Mouse (Mus musculus) megakaryocyte progenitor cell, adult 5-6 weeks (primary cell): ENCODE data around the gene Kremen2. TPM values are rescaled to one million over a fixed set of nuclear protein-coding genes. Genes with fewer than 3 reads are reported as not detected.
"Not testable (repeated sequence)": the region's sequence is repeated elsewhere in the genome, so short reads cannot be mapped to it uniquely, and the experiment has no call there.

ENCODE experiments used
- ATAC-seq: replicated peaks from 2 replicates; pipeline ENCODE4 v1.8.0; 2016; ENCODE audit warnings: mild to moderate bottlenecking, moderate TSS enrichment, inconsistent platforms; ENCODE audit not compliant: poor library complexity
- total RNA-seq, 2 experiments: library from RNA; stranded (forward) in 1 of 2; stranded (reverse) in 1 of 2; fragments of 157-497, 149-512 nt in 1 of 2; fragments of 200-1000 nt in 1 of 2; gene quantifications; 2 replicates each; pipeline versions ENCODE4 v1.2.3 to v1.2.4; 2015 to 2017

The Kremen2 gene
- 0.05 TPM in 1 of 2 replicates, not detected in the other for total RNA-seq (2015)
- total RNA-seq (2017) = not detected in 2 replicates

DNA sequence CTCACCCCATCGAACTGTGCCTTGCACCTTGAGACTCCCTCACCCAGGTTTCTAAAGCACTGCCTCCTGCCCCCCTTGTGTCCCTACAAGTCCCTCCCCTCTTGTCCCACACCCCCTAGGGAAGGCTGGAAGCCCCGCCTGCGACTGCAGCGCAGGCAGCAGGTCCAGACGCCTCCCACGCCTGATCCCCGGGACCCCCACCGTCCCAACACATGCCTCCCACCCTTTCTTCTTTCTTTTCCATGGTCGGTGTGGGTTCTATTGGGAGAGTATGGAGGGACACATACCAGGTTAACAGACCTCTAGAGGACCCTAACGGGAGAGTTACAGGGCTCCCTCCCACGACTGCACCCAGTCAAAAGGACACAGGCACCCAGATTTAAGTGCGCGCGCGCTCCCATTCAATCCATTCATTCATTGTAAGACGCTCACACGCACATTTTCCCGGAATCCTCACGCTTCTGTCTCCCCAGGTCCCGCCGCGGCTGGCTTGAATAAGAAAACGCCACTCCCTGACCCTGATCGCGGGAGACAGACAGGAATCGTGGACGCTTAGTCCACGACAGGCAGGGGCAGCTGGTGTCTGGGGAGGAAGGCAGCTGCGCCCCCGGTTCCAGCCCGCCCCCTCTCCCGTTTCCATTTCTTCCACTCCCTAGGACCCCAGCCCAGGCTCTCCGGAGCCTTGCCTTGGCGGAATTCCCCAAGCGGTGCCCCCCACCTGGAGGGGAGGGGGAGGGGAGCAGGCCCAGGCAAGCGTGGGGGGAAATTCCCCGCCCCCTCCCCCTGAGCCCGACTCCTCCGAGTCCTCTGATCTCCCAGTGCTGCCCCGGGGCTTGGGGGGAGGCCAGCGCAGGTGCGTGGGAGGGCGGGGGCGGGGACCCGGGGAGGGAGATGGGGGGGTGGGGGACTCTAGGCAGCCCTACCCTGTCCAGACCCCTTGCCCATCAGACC, at the start of gene Kremen2:
Gene Kremen2 (minus strand): TSS at position 533 of the 951 bp plus-strand sequence.
- no peak for ATAC-seq

DNA sequence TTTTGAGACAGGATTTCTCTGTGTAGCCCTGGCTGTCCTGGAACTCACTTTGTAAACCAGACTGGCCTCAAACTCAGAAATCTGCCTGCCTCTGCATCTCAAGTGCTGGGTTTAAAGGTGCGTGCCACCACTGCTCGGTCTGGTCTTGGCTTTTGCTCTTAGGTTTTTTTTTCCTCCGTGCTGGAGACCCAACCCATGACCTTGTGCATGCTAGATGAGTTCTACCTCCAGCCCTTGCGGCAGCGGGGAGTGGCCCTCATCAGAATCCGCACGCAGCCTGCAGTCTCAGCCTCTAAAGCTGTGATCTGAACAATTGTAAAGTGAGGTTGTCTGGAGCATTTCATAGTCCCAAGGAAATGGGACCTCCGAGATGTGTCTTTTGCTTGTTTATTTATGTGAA, 49.7 kb upstream of the Kremen2 start:
- no peak for ATAC-seq

DNA sequence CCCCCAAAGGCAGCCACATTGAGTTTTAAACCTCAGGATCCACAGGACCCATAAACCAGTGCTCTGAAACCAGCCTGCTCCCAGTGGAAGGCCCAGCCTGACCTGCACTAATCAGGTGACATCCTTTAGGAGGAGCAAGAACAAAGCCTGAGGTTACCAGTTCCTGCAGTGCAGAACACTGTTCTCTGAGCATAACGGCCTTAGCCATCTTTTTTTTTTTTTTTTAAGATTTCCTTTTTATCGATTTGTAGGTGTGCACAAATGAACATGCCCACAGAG, 45.4 kb upstream of the Kremen2 start:
- ATAC-seq = peak; percentile 6; the same call in 1 of the 2 replicates

DNA sequence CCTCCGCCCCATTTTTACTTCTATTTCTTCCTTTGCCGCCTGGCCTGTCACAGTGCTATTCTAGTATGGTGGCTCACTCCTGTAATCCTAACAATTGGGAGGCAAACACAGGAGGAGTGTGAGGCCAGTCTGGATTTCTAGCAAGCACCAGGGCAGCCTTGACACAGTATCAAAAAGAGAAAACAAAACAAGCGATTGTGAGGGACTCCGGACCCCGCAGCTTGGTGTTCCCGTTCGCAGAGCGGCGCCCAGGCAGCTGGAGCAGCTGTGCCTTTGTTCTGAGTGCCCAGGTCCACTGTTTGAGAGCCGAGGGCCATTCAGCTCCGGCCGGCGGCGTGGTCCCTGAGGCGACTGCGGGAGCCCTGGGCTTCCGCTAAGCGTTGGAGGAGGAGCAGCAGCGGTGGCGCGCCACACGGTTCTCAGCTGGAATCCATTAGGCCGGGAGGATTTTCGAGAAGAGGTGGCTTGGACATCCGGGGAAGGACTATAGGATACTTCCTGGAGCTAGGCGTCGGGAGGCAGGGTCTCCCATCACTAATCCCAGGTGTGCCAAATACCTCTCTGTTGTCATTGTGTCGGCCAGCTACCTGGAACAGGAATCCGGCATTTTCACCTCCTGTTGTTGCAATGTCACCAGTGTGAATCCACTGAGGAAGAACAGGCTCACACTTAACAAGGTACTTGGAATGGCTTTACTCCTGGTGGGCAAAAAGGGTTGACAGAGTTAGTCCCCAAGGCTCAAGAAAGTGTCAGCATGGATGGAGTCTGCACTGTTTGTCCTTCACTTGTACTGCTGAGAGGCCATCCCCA, 44.8 kb upstream of the Kremen2 start, which contains the start of gene Srrm2:
Gene Srrm2 (plus strand): TSS at position 264 of the 810 bp plus-strand sequence.
- peak; percentile 70 for ATAC-seq

DNA sequence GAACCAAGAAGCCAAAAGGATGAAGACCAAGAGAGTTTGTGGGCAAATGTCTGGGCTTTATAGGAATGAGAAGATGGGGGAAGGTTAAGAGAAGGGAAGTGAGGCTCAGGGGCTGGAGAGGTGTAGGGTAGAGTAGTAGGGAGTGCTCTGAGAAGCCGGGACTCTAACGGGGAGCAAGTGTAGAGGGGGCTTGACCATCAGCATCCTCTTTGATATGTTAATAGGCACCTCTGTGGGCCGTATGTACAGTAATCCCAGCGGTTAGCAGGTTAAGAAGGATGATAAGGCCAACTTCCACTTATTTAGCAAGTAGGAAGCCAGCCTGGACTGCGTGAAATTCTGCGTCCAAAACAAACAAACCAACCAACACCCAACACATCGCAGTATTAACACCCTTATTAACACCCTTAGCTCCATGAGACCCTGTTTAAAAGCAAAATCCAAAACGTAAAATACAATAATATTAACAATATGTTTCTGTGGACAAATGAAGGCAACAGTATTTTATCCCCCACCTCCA, 44.2 kb upstream of the Kremen2 start:
- no peak for ATAC-seq

DNA sequence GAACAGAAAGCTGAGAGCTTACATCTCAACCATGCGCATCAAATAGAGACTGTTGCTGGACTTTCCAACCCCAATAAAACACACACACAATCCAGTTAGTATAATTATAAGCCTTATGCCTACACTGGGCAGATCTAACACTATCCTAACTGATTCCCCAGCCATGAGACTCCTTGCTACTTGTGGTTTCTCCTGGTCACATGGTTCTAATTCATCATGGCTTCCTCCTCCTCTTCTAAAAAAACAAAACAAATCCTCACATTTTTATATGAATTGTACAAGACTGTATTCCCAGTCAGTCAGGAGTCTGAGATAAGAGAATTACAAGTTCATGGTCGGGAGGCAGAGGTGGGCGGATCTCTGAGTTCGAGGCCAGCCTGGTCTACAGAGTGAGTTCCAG, 43.3 kb upstream of the Kremen2 start:
- no peak for ATAC-seq

DNA sequence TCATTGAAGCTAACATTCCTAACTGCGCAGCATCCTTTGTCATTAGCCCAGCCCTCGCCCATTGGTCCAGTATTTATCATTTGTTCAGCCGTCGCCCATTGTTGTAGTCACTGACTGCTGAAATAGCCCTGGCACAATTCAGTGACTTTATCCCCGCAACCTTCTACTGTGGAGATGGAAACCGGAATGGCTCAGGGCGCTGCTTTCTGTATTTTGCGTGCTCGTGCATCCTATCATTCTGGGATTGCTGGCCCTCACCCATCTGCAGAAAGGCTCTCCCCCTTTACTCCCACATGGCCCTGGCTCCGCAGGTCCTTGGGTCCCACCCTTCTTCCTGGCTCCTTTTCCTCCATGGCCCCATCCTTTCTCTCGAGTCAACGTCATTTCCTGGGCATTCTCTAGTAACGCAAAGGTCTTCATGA, 40.9 kb upstream of the Kremen2 start:
- ATAC-seq = no peak

DNA sequence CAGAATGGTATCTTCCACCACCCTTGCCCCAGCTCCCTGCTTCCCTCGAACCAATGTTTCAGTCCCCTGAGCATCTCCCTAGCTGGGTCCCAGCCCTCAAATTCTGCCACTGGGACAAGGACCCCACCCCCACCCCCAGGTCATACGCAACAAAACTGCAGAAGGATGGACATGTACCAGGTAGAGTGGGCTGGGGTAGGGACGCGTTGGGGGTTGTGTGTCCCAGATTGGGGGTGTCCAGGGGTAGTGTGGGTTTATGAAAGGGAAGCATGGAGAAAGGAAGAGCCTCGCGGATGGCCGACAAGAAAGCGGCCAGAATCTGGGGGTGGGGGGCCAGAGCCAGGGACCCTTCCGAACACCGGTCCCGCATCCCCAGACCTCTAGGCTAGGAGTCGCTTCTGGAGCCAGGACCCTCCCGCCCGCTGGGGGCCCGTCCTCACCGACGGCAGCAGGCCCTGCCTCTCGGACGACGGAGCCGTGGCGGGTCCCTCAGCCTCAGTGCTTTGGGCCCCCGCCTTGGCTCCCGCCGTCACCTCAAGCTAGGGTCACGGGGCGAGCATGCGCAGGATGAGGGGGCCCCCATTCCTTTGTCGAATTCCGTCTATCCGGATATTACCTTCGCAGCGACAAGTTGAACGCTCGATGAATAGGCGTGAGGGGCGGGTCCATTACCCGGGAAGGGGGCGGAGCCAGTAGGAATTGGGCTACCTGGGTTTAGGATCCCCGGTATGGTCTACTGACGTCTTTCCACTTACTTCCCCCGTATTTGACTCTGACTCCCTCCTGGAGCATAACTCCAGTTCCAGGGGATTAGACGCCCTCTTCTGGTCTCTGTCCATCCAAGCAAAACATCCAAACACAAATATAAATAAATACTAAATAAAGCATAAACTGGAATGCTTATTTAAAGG, 40.2 kb upstream of the Kremen2 start, which contains the start of gene Flywch2:
Gene Flywch2 (minus strand): TSS at position 521 of the 911 bp plus-strand sequence.
- peak; percentile 70 for ATAC-seq

DNA sequence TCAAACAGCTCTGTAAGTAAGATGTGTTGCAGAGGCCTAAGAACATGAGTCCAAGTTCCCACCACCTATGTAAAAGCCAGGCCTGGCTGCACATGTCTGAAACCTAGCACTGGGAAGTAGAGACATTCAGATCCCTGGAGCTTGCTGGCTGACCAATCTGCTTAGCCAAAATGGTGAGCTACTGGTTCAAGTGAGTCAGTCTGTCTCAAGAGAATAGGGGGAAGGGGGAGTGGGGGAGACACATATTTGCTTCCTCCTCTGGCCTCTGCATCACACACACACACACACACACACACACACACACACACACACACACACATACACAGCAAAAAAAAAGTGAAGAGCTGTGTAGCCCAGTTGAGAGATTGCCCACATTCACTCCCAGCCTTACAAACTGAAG, 37.7 kb upstream of the Kremen2 start:
- no peak for ATAC-seq

DNA sequence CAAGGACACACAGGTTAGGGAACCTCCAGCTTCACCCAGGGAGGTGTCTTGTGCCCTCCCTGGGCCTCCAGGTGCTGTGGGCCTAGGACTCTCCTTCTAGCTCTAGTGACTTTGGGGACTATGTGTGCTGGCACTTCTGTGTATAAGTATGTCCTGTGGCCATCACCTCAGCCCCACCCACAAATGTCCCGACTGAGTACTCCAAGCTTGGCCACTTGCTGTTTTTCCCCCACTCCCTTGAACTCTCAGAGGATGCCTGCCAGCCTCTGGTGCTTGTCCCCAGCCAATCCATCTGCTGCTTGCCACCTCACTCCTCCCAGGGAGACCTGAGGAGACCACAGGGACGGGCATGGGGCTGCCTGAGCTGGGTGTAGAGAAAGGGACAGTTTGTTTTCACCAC, 32.8 kb upstream of the Kremen2 start:
- ATAC-seq = no peak

DNA sequence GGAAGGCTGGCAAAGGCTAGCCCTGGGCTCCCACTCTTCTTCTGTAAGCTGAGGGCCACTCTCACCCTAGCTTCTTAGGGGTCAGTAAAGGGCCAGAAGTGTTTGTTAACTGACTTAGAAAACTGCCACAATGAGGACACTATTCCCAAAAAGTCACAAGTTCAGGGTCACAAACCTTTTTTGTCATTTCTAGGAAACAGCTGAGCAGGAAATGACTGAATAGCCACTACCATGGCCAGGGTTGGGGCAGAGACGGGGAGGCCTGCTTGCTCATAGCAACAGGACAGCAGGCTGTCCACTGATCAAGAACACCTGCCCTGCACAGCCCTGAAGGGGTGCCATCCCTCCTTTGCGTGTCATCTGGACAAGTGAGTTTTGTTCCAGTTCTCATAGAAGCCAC, 31.5 kb upstream of the Kremen2 start:
- ATAC-seq = no peak

DNA sequence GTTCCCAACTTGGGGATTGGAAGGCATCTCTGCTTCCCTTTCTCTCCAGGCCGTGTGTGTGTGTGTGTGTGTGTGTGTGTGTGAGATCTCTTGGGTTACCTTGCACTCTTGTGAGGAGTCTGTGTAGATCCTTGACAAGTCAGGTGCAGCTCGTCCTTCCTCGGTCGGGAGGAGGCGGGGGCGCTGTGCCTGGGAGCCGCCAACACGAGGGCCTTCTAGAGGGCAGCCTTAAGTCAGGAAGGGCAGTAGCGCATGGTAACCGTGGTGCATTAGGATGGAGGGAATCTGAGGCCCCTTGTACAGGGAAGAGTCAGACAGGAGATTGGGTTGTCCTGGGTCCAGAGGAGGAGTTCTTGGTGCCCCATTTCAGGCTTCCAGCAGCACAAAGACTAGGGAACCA, 30.6 kb upstream of the Kremen2 start:
- no peak for ATAC-seq

DNA sequence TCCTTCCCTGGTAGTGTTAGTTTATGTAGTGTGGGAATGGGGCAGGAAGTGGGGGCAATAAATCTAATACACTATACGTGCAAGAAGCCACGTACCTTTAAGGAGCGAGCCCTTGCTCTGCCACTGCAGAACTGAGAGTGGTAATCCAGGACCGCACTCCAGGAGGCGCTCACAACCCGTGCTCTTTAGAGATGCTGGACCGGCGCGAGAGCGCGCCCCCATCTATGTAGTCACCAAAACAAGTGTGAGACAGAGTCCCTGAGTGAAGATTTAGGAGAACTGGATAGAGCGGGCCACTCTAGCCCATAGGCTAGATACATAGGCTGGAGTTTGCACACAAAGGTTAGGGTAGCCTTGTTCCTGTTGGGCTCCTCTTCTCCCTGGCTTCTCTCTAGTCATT, 28.5 kb upstream of the Kremen2 start:
- ATAC-seq = peak; percentile 75

DNA sequence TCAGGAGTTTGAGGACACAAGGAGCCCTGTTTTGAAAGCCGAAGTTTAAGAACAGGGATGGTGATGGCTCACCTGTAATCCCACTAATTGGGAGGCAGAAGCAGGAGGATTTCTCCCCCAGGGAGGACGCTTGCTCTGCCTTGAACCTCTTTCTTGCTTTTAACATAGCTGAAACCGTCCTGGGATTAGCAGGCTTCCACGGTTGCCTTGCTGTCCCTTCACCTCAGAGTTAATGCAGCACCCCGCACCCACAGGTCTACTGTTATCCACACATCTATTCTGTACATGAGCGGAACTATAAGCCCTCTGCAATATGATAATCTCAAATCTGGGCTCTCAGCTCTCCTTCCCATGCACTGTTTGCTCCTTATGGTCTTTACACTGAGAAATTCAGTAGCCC, 28.0 kb upstream of the Kremen2 start:
- no peak for ATAC-seq

DNA sequence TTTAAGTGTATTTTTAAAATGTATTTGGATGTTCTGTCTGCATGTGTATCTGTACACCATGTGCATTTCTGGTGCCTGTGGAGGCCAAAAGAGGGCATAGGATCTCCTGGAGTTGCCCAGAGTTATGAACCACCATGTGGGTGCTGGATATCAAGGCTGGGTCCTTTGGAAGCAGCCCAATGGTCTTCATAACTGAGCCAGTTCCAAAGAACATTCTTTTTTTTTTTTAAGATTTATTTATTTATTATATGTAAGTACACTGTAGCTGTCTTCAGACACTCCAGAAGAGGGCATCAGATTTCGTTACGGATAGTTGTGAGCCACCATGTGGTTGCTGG, 26.6 kb upstream of the Kremen2 start:
- not testable (repeated sequence) for ATAC-seq

DNA sequence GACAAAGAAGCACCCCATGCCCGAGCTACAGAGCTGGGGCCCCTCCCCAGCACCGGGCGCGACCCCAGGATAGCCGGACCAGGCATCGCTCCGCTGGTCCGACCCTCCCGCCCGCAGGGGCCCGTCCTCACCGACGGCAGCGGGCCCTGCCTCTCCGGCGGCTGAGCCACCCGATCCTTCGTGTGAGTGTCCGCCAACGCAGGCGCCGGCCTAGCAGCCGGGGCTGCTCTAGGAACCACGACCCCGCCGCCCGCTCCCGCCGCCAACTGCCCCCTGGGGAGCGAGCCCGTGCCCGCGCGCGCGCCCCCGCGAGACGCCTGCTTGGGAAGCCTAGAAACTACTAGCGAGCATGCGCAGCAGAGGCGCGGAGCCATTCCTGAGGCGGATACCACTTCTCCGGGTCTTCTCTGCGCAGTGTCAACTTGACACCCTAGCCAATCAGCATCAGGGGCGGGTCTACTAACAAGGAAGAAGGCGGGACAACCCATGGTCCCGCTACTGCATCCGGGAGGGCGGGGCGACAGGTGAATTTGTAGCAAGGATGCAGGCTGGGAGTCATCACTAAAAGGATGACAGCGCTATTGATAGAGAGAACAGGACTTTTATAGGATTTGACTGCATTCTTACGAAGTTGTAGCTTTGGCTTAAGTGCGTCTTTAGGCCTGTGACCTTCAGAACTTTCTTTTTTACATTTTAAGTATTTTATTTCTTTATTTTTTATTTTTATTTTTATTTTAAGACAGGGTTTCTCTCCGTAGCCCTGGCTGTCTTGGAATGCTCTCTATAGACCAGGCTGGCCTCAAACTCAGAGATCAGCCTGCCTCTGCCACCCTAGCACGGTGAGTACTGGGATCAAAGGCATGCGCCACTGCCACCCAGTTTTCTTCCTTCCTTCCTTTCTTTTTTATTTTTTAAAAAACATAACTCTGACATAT, 25.9 kb upstream of the Kremen2 start, which contains the start of gene Flywch1:
Gene Flywch1 (minus strand): TSS at position 319 of the 935 bp plus-strand sequence.
- ATAC-seq = peak; percentile 97

DNA sequence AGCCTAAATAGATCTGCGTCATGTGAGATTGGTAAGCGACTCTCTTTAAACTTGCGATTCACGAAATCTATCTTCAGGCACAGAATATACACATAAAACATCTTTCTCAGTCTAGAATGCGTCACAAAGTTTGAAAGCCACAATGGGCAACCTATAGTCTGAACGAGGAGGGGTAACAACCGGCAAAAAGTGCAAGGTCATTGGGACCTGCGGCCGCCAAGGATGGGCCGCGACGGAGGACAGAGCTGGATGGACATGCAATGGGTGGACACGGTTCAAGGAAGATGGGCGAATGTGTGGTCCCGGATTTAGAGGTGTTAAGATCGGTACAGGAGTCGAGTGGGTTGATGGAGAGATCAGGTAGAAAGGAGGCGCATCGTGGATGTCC, 25.3 kb upstream of the Kremen2 start:
- ATAC-seq = peak; percentile 1; the same call in 1 of the 2 replicates

DNA sequence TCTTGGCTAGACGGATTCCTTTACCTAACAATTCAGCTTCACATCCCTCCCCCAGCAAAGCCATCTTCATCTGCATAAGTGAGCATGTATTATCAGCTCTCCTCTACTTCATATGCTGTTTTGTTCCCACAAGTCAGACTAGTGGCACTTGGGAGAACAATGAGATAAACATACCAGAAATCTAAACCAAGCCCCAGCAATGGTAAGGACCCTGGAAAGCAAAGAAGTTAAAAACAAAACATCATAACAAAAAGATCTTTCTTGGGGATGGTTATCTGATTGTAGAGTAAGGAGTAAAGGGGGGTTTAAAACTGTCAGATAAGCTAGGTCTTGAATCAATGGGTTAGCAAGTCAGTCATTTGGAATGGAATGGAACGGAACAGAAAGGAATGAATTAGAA, 24.9 kb upstream of the Kremen2 start:
- ATAC-seq = no peak

DNA sequence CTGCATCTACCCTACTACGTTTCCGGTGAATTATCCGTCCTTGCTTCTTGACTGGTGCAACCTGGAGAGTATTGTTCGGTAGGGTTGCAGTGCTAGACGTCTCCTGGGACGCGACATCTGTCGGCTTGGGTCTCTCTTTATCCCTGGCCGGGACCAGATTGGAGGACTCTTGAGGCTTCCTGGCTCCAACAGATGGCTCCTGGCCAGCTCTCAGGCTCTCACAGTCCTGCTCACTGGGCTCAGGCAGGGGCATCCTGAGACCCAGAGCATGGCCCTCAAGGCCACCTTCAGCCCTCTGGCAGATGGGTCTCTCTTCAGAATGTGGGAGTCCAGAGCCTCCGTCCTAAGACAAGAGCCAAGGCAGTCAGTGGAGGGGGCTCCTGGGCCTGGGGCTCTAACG, 17.3 kb upstream of the Kremen2 start:
- ATAC-seq = no peak
